Mouse (Mus musculus) MEL (cell line): Measurements from ENCODE around the gene Tspan8.

Experiments
- BHLHE40 ChIP-seq: IDR thresholded peaks from 2 replicates; pipeline ENCODE4 v1.6.1; 2012; ENCODE audit warnings: low read depth, mild to moderate bottlenecking, inconsistent platforms, low read length, improper control_type of control experiment, borderline replicate concordance
- CHD1 ChIP-seq: IDR thresholded peaks from 2 replicates; pipeline ENCODE4 v1.6.1; 2012; ENCODE audit warnings: low read depth, mild to moderate bottlenecking, inconsistent platforms, low read length, improper control_type of control experiment
- CHD2 ChIP-seq: IDR thresholded peaks from 2 replicates; pipeline ENCODE4 v1.6.1; 2011; ENCODE audit warnings: low read length, improper control_type of control experiment
- CTCF ChIP-seq, 3 experiments: IDR thresholded peaks in 2 of 3; conservative IDR thresholded peaks in 1 of 3; 2 replicates each; pipeline ENCODE4 v1.5.1; 2011 to 2012; ENCODE audit warnings: low read length in 3 of 3, low read depth in 2 of 3, mild to moderate bottlenecking in 2 of 3, improper control_type of control experiment in 1 of 3, inconsistent platforms in 1 of 3, mixed read lengths in 1 of 3, moderate library complexity in 1 of 3; ENCODE audit not compliant: control insufficient read depth in 1 of 3, insufficient read depth in 1 of 3, poor library complexity in 1 of 3, severe bottlenecking in 1 of 3
- ELF1 ChIP-seq: IDR thresholded peaks from 2 replicates; pipeline ENCODE4 v1.6.1; 2014; ENCODE audit warnings: low read depth, mild to moderate bottlenecking, inconsistent platforms, low read length, improper control_type of control experiment, moderate library complexity
- EP300 ChIP-seq, 2 experiments: IDR thresholded peaks; 2 replicates each; pipeline ENCODE4 v1.6.1; 2011; ENCODE audit warnings: improper control_type of control experiment in 2 of 2, low read length in 2 of 2, low read depth in 1 of 2, mild to moderate bottlenecking in 1 of 2
- NRF1 ChIP-seq: IDR thresholded peaks from 2 replicates; pipeline ENCODE4 v1.6.1; 2014; ENCODE audit warnings: low read depth, mild to moderate bottlenecking, inconsistent platforms, low read length, improper control_type of control experiment, moderate library complexity; ENCODE audit not compliant: poor library complexity, insufficient read depth, severe bottlenecking
- POLR2AphosphoS2 ChIP-seq: IDR thresholded peaks from 2 replicates; pipeline ENCODE4 v1.6.1; 2011; ENCODE audit warnings: low read length, improper control_type of control experiment
- UBTF ChIP-seq: IDR thresholded peaks from 2 replicates; pipeline ENCODE4 v1.6.1; 2012; ENCODE audit warnings: low read depth, mild to moderate bottlenecking, inconsistent platforms, low read length, improper control_type of control experiment, moderate library complexity, borderline replicate concordance; ENCODE audit not compliant: insufficient read depth

DNA sequence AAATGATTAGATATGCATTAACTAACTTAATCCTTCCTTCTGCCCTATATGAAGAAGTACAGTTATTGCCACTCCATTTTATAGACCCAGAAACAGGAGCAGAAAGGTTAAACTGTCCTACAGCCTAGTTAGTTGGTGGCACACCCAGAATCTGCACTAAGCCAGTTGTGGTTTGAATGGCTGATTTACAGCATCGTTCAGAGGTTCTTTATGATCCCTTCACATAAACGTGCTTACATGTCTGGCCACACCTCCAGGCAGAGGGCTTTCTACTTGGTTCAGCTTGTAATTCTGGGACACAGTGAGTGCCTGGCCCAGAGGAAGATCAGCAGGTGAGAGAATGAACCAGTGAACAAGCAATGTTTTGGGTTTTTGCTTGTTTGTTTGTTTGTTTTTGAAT is 33.4 kb upstream of the Tspan8 start:
- no peak for TF ChIP-seq CHD1
- TF ChIP-seq NRF1 = no peak
- TF ChIP-seq CTCF (IDR thresholded peaks at IDR 0.05 in 2 of 3, conservative IDR thresholded peaks at IDR 0.05 in 1 of 3; ENCODE audit: control insufficient read depth in 1 of 3, insufficient read depth in 1 of 3, low read depth in 2 of 3, low read length in 3 of 3, poor library complexity in 1 of 3, severe bottlenecking in 1 of 3) = no peak
- no peak for TF ChIP-seq ELF1
- no peak for TF ChIP-seq BHLHE40
- no peak for TF ChIP-seq UBTF
- no peak for TF ChIP-seq EP300 (IDR thresholded peaks at IDR 0.05; ENCODE audit: low read depth in 1 of 2, low read length in 2 of 2)
- TF ChIP-seq CHD2 = no peak
- no peak for TF ChIP-seq POLR2AphosphoS2
